34 mouse cellular contexts compared by ENCODE assay signal in genomic region chr1:152043453-152043852, GRCm38 (mm10).
"Had no signal": no experiment of that assay in that cellular context is flagged by ENCODE, and none has a peak within 500 bp of the region (broad histone marks: within the 10 kb centered on the region; RNA-seq: fewer than 3 reads in every experiment).

No protein-coding gene starts in this region.

- H3K36me3 ChIP-seq: heart, embryonic 10.5 days; heart, embryonic 13.5 days; heart, embryonic 15.5 days; hindbrain, embryonic 12.5 days; hindbrain, embryonic 13.5 days; hindbrain, embryonic 15.5 days; intestine, embryonic 15.5 days; kidney, embryonic 15.5 days had no signal

- H3K9me3 ChIP-seq: heart, embryonic 10.5 days; heart, embryonic 13.5 days; heart, embryonic 15.5 days; hindbrain, embryonic 10.5 days; hindbrain, embryonic 12.5 days; hindbrain, embryonic 13.5 days; hindbrain, embryonic 15.5 days; intestine, embryonic 15.5 days; kidney, embryonic 15.5 days had no signal

- H3K27me3 ChIP-seq: heart, embryonic 13.5 days; heart, embryonic 15.5 days; hindbrain, embryonic 12.5 days; hindbrain, embryonic 13.5 days; hindbrain, embryonic 15.5 days; intestine, embryonic 15.5 days had no signal

- H3K4me2 ChIP-seq: heart, embryonic 11.5 days; heart, embryonic 13.5 days; heart, embryonic 15.5 days; hindbrain, embryonic 12.5 days; hindbrain, embryonic 13.5 days; hindbrain, embryonic 15.5 days; intestine, embryonic 15.5 days; kidney, embryonic 15.5 days had no signal

- ATAC-seq: hindbrain, embryonic 16.5 days; hindbrain, postnatal 0 days; inflammation-experienced regulatory T-cells, adult 6 months; intestine, embryonic 15.5 days; intestine, embryonic 16.5 days; intestine, postnatal 0 days had no signal

- H3K4me3 ChIP-seq: heart, adult 2 months; heart, embryonic 10.5 days; heart, embryonic 13.5 days; heart, embryonic 15.5 days; hindbrain, embryonic 10.5 days; hindbrain, embryonic 12.5 days; hindbrain, embryonic 13.5 days; hindbrain, embryonic 15.5 days; intestine, embryonic 15.5 days; kidney, embryonic 15.5 days; layer of hippocampus, adult 2 months had no signal

- H3K27ac ChIP-seq: heart, adult 2 months; heart, embryonic 10.5 days; heart, embryonic 13.5 days; heart, embryonic 15.5 days; hindbrain, embryonic 10.5 days; hindbrain, embryonic 12.5 days; hindbrain, embryonic 13.5 days; hindbrain, embryonic 15.5 days; hindbrain, postnatal 0 days; intestine, embryonic 15.5 days; kidney, embryonic 15.5 days; kidney, postnatal 0 days; layer of hippocampus, adult 2 months had no signal

- DNase-seq: heart, adult 2 months; heart, postnatal 10 days; heart, postnatal 14 days; heart, postnatal 36 days; heart, postnatal 4 days; kidney, adult 11 months; kidney, adult 18-20 months; kidney, adult 2 months; kidney, adult 8-10 months; kidney, adult 9 months; kidney, postnatal 10 days; kidney, postnatal 14 days; kidney, postnatal 25 days; kidney, postnatal 36 days; kidney, postnatal 4 days; layer of hippocampus, adult 9-11 months; layer of hippocampus, postnatal 36 days had no signal

- H3K9ac ChIP-seq: heart, embryonic 13.5 days; heart, embryonic 15.5 days; hindbrain, embryonic 12.5 days; hindbrain, embryonic 13.5 days; hindbrain, embryonic 15.5 days; intestine, embryonic 15.5 days; kidney, embryonic 15.5 days had no signal
